Mouse (Mus musculus) left cerebral cortex, adult 2 months (tissue): ENCODE data around the gene Olfr270. TPM values are rescaled to one million over a fixed set of nuclear protein-coding genes. Genes with fewer than 3 reads are reported as not detected.

ENCODE experiments used
- DNase-seq, 2 experiments: peaks; one replicate each; pipeline ENCODE4 v3.0.0; 2021 to 2022; ENCODE audit warnings: low spot score in 2 of 2, mixed read lengths in 1 of 2; ENCODE audit errors: extremely low spot score in 1 of 2
- H3K27ac ChIP-seq: fragments of 200-600 bp; 2 replicates; pipeline ENCODE4 v1.8.1; 2022
- H3K4me3 ChIP-seq: fragments of 200-600 bp; 2 replicates; pipeline ENCODE4 v1.8.1; 2022
- CTCF ChIP-seq: fragments of 200-600 bp; IDR thresholded peaks from 2 replicates; pipeline ENCODE4 v1.8.1; 2022; ENCODE audit warnings: antibody characterized with exemption, mild to moderate bottlenecking, moderate library complexity
- intact Hi-C: fragments of 180-260 bp; cut with DNase I; formaldehyde crosslinking; loops from one replicate; pipeline ENCODE4 v1.15.1; 2025
- total RNA-seq, 2 experiments: library from RNA; stranded (reverse); gene quantifications; 2 replicates each; pipeline ENCODE4 v1.2.3; 2021

Olfr270 gene
- total RNA-seq, 2 experiments from 2014 or later = not detected

- intact Hi-C loops = no loop called here
- TF ChIP-seq CTCF = peak; percentile 37
- no peak overlapping the region for H3K4me3 ChIP-seq
- no peak overlapping the region for H3K27ac ChIP-seq
- DNase-seq = no peak
Measured at GRCm38 (mm10) chr4:53009183-53009582, 44.8 kb downstream of the Olfr270 start.

DNA sequence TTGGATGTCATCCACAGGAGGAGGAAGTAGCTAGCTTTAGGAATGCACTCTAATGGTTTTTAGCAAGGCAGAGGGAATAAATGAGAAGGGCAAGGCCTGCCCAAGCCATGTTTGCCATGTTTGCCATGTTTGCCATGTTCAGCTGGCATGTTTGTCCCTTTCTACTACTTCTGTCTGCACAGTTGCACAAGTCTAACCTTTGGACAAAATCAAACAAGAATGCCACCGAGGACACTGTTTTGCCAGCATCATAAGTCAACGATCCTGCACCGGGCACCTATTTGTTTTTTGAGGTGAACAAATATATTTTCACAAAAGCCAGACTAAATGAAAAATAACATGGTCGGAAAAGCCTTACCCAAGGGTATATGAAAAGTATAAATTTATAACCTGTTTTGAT lies 45.5 kb downstream of the Olfr270 start:
- H3K4me3 ChIP-seq = no peak overlapping the region
- intact Hi-C loops = no loop called here
- H3K27ac ChIP-seq = no peak overlapping the region
- DNase-seq = no peak
- no peak for TF ChIP-seq CTCF

DNA sequence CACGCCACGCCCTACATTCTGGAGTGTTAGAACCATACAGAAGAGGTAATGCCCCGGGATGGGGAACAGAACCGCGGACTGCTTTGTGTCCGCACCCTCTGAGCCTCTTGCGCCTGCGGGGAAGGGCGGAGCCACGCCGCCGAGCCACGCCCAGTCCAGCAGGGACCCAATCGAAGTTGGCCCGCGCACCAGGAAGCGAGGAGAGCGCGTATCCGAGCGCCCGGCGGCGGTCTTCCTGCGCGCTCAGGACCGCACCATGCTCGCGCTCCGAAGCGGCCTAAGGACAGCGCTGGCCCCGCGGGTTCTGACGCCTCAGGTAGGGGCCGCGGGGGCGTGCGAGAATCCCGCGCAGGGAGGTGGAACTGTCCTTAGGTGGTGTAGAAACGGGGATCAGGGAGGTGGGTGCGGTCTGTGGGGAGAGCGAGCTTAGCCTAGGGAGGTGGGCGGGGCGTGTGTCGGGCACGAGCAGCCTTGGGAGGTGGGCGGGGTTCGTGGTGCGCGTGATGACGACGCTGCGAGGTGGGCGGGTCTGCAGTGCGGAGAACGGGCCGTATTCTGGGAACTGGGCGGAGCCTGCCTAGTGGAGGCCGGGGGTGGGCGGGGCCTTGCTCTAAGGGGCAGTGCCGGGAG lies 47.5 kb downstream of the Olfr270 start, which contains the start of gene Nipsnap3b:
TSS of gene Nipsnap3b (plus strand) at position 149 of the 630 bp plus-strand sequence.
- peak within 1 kb of the TSS; percentile 85 for H3K27ac ChIP-seq

GRCm38 (mm10) chr4:53014421-53014820 lies 50.1 kb downstream of the Olfr270 start:
- Histone ChIP-seq H3K27ac (no peak overlapping the region), H3K4me3 (no peak overlapping the region)
- no peak for DNase-seq
- TF ChIP-seq CTCF = no peak
- intact Hi-C loops = no loop called here

More for the DNA sequence above, 47.5 kb downstream of the Olfr270 start, which contains the start of gene Nipsnap3b:
- H3K4me3 ChIP-seq = peak within 1 kb of the TSS; percentile 60
- no peak for TF ChIP-seq CTCF
- DNase-seq = peak; percentile 91 to 94
- intact Hi-C loops = no loop called here

DNA sequence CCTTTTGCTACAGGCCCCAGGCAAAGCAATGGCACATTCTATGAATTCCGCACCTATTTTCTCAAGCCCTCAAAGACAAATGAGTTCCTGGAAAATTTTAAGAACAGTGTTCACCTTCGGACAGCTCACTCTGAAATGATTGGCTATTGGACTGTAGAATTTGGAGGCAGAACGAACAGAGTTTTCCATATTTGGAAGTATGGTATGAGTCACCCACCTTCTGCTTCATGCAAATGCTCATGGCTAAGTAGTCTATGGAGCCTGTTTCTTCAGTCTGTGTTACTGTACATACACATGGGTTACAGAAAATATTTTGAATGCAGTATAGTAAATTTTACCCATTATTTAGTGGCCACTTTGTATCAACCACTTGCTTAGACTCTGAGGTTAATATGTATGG lies 50.7 kb downstream of the Olfr270 start:
- Histone ChIP-seq H3K4me3 (no peak overlapping the region), H3K27ac (no peak overlapping the region)
- no peak for TF ChIP-seq CTCF
- DNase-seq = no peak
- intact Hi-C loops = no loop called here

- intact Hi-C loops = no loop called here
- Histone ChIP-seq H3K4me3 (no peak overlapping the region), H3K27ac (no peak overlapping the region)
- TF ChIP-seq CTCF = no peak
- no peak for DNase-seq
Measured at GRCm38 (mm10) chr4:53018392-53018791, 54.0 kb downstream of the Olfr270 start.

Other genes with a start within 250 kb of the Olfr270 start
- gene Olfr275, start 149.9 kb upstream of the Olfr270 start, total RNA-seq = not detected
- not detected for gene Olfr273, start 105.3 kb upstream of the Olfr270 start, total RNA-seq
- gene Olfr272, start 45.4 kb upstream of the Olfr270 start, total RNA-seq = not detected
- not detected for gene Nipsnap3a, start 24.7 kb downstream of the Olfr270 start, total RNA-seq
- gene Nipsnap3b, start 47.3 kb downstream of the Olfr270 start, total RNA-seq = 10 to 100 TPM; 11.1 to 13.1 TPM
- gene Abca1, start 195.3 kb downstream of the Olfr270 start, total RNA-seq = 10 to 100 TPM; 17.0 to 19.5 TPM